Mouse (Mus musculus): ENCODE results near the gene Ptpra. TPM values are rescaled to one million over a fixed set of nuclear protein-coding genes. Genes with fewer than 3 reads are reported as not detected.

The Ptpra gene
- polyA plus RNA-seq, 1 experiment from 2014 or later: 158 TPM

GRCm38 (mm10) chr2:130583902-130584560 lies 134.0 kb downstream of the Ptpra start:
- no peak for ATAC-seq (ENCODE audit: low FRiP score)
- Histone ChIP-seq H3K4me1 (replicated peaks; ENCODE audit: control insufficient read depth, insufficient read depth, low read length) (peaks cover 9% of the 10 kb centered on the region; the same call in 1 of the 2 replicates), H3K27me3 (ENCODE audit: control insufficient read depth, insufficient read depth, low read length) (peaks cover 41% of the 10 kb centered on the region), H3K27ac (no peak overlapping the region), H3K4me2 (replicated peaks) (no peak overlapping the region), H3K4me3 (replicated peaks; ENCODE audit: low read length) (no peak overlapping the region), H3K9me3 (ENCODE audit: control insufficient read depth, low read length) (no peaks in the 10 kb centered on the region), H3K9ac (no peak overlapping the region), H3K36me3 (replicated peaks; ENCODE audit: control insufficient read depth, insufficient read depth) (no peaks in the 10 kb centered on the region)
- WGBS: 80% methylated on average over 10 of the region's 10 CpGs
- no peak for DNase-seq (ENCODE audit: low spot score)

GRCm38 (mm10) chr2:130586016-130586415 lies 135.9 kb downstream of the Ptpra start:
- Histone ChIP-seq H3K36me3 (replicated peaks; ENCODE audit: control insufficient read depth, insufficient read depth) (peaks cover 7% of the 10 kb centered on the region), H3K4me3 (replicated peaks; ENCODE audit: low read length) (no peak overlapping the region), H3K9ac (no peak overlapping the region), H3K27me3 (ENCODE audit: control insufficient read depth, insufficient read depth, low read length) (peaks cover 21% of the 10 kb centered on the region), H3K9me3 (ENCODE audit: control insufficient read depth, low read length) (no peaks in the 10 kb centered on the region), H3K4me1 (replicated peaks; ENCODE audit: control insufficient read depth, insufficient read depth, low read length) (peaks cover under 1% of the 10 kb centered on the region; the same call in 1 of the 2 replicates), H3K27ac (no peak overlapping the region), H3K4me2 (replicated peaks) (no peak overlapping the region)
- WGBS: 89% methylated on average over 6 of the region's 6 CpGs
- ATAC-seq (ENCODE audit: low FRiP score): no peak
- DNase-seq (ENCODE audit: low spot score): no peak

GRCm38 (mm10) chr2:130588373-130588772 lies 138.3 kb downstream of the Ptpra start:
- no peaks in the 10 kb centered on the region for H3K9me3 ChIP-seq (ENCODE audit: control insufficient read depth, low read length)
- no peak for ATAC-seq (ENCODE audit: low FRiP score)
- no peak overlapping the region for H3K9ac ChIP-seq
- no peaks in the 10 kb centered on the region for H3K27me3 ChIP-seq (ENCODE audit: control insufficient read depth, insufficient read depth, low read length)
- H3K27ac ChIP-seq: no peak overlapping the region
- 84% methylated on average over 2 of the region's 2 CpGs for WGBS
- H3K36me3 ChIP-seq (replicated peaks; ENCODE audit: control insufficient read depth, insufficient read depth): peaks cover 23% of the 10 kb centered on the region
- no peak for DNase-seq (ENCODE audit: low spot score)
- no peak overlapping the region for H3K4me2 ChIP-seq (replicated peaks)
- no peak overlapping the region for H3K4me3 ChIP-seq (replicated peaks; ENCODE audit: low read length)
- H3K4me1 ChIP-seq (replicated peaks; ENCODE audit: control insufficient read depth, insufficient read depth, low read length): no peaks in the 10 kb centered on the region

- WGBS: 52% methylated on average over 4 of the region's 4 CpGs
- no peak overlapping the region for H3K4me2 ChIP-seq (replicated peaks)
- H3K4me3 ChIP-seq (replicated peaks; ENCODE audit: low read length): no peak overlapping the region
- no peaks in the 10 kb centered on the region for H3K4me1 ChIP-seq (replicated peaks; ENCODE audit: control insufficient read depth, insufficient read depth, low read length)
- no peaks in the 10 kb centered on the region for H3K27me3 ChIP-seq (ENCODE audit: control insufficient read depth, insufficient read depth, low read length)
- no peak for ATAC-seq (ENCODE audit: low FRiP score)
- no peak overlapping the region for H3K9ac ChIP-seq
- H3K36me3 ChIP-seq (replicated peaks; ENCODE audit: control insufficient read depth, insufficient read depth): peaks cover 26% of the 10 kb centered on the region
- H3K9me3 ChIP-seq (ENCODE audit: control insufficient read depth, low read length): no peaks in the 10 kb centered on the region
- no peak overlapping the region for H3K27ac ChIP-seq
- DNase-seq (ENCODE audit: low spot score): no peak
These were observed 139.1 kb downstream of the Ptpra start for GRCm38 (mm10) chr2:130589157-130589556.

GRCm38 (mm10) chr2:130589761-130590160 lies 139.7 kb downstream of the Ptpra start:
- Histone ChIP-seq H3K4me3 (replicated peaks; ENCODE audit: low read length) (no peak overlapping the region), H3K27me3 (ENCODE audit: control insufficient read depth, insufficient read depth, low read length) (no peaks in the 10 kb centered on the region), H3K9me3 (ENCODE audit: control insufficient read depth, low read length) (no peaks in the 10 kb centered on the region), H3K4me1 (replicated peaks; ENCODE audit: control insufficient read depth, insufficient read depth, low read length) (no peaks in the 10 kb centered on the region), H3K27ac (no peak overlapping the region), H3K4me2 (replicated peaks) (no peak overlapping the region), H3K36me3 (replicated peaks; ENCODE audit: control insufficient read depth, insufficient read depth) (peaks cover 29% of the 10 kb centered on the region), H3K9ac (no peak overlapping the region)
- ATAC-seq (ENCODE audit: low FRiP score) (no peak), DNase-seq (ENCODE audit: low spot score) (no peak)
- 97% methylated on average over 2 of the region's 2 CpGs for whole genome bisulfite sequencing

- Histone ChIP-seq H3K27ac (no peak overlapping the region), H3K9ac (no peak overlapping the region), H3K4me3 (replicated peaks; ENCODE audit: low read length) (no peak overlapping the region), H3K36me3 (replicated peaks; ENCODE audit: control insufficient read depth, insufficient read depth) (peaks cover 40% of the 10 kb centered on the region), H3K27me3 (ENCODE audit: control insufficient read depth, insufficient read depth, low read length) (no peaks in the 10 kb centered on the region), H3K4me1 (replicated peaks; ENCODE audit: control insufficient read depth, insufficient read depth, low read length) (no peaks in the 10 kb centered on the region), H3K9me3 (ENCODE audit: control insufficient read depth, low read length) (no peaks in the 10 kb centered on the region), H3K4me2 (replicated peaks) (no peak overlapping the region)
- no peak for ATAC-seq (ENCODE audit: low FRiP score)
- DNase-seq (ENCODE audit: low spot score): no peak
- WGBS: 100% methylated on average over 2 of the region's 2 CpGs
These were observed 140.9 kb downstream of the Ptpra start for GRCm38 (mm10) chr2:130591016-130591415.

GRCm38 (mm10) chr2:130595596-130595995 lies 145.5 kb downstream of the Ptpra start:
- no peaks in the 10 kb centered on the region for H3K27me3 ChIP-seq (ENCODE audit: control insufficient read depth, insufficient read depth, low read length)
- no peaks in the 10 kb centered on the region for H3K4me1 ChIP-seq (replicated peaks; ENCODE audit: control insufficient read depth, insufficient read depth, low read length)
- ATAC-seq (ENCODE audit: low FRiP score) (no peak), DNase-seq (ENCODE audit: low spot score) (no peak)
- H3K4me2 ChIP-seq (replicated peaks): no peak overlapping the region
- 90% methylated on average over 1 of the region's 1 CpGs for WGBS
- H3K27ac ChIP-seq: no peak overlapping the region
- H3K9me3 ChIP-seq (ENCODE audit: control insufficient read depth, low read length): no peaks in the 10 kb centered on the region
- no peak overlapping the region for H3K9ac ChIP-seq
- peaks cover 78% of the 10 kb centered on the region for H3K36me3 ChIP-seq (replicated peaks; ENCODE audit: control insufficient read depth, insufficient read depth)
- H3K4me3 ChIP-seq (replicated peaks; ENCODE audit: low read length): no peak overlapping the region

GRCm38 (mm10) chr2:130597601-130598010 lies 147.5 kb downstream of the Ptpra start:
- ATAC-seq (ENCODE audit: low FRiP score) (peak; percentile 17; the same call in 1 of the 2 replicates), DNase-seq (ENCODE audit: low spot score) (peak; percentile 65)
- Histone ChIP-seq H3K4me2 (replicated peaks) (no peak overlapping the region), H3K27me3 (ENCODE audit: control insufficient read depth, insufficient read depth, low read length) (no peaks in the 10 kb centered on the region), H3K4me1 (replicated peaks; ENCODE audit: control insufficient read depth, insufficient read depth, low read length) (no peaks in the 10 kb centered on the region), H3K9ac (no peak overlapping the region), H3K27ac (no peak overlapping the region), H3K36me3 (replicated peaks; ENCODE audit: control insufficient read depth, insufficient read depth) (peaks cover 84% of the 10 kb centered on the region), H3K4me3 (replicated peaks; ENCODE audit: low read length) (no peak overlapping the region), H3K9me3 (ENCODE audit: control insufficient read depth, low read length) (no peaks in the 10 kb centered on the region)
- WGBS: 7% methylated on average over 1 of the region's 1 CpGs

GRCm38 (mm10) chr2:130598399-130598798 lies 148.3 kb downstream of the Ptpra start:
- ATAC-seq (ENCODE audit: low FRiP score): no peak
- Histone ChIP-seq H3K36me3 (replicated peaks; ENCODE audit: control insufficient read depth, insufficient read depth) (peaks cover 85% of the 10 kb centered on the region), H3K4me2 (replicated peaks) (no peak overlapping the region), H3K27ac (no peak overlapping the region), H3K9ac (no peak overlapping the region), H3K9me3 (ENCODE audit: control insufficient read depth, low read length) (no peaks in the 10 kb centered on the region), H3K27me3 (ENCODE audit: control insufficient read depth, insufficient read depth, low read length) (no peaks in the 10 kb centered on the region), H3K4me3 (replicated peaks; ENCODE audit: low read length) (no peak overlapping the region), H3K4me1 (replicated peaks; ENCODE audit: control insufficient read depth, insufficient read depth, low read length) (no peaks in the 10 kb centered on the region)
- DNase-seq (ENCODE audit: low spot score): no peak
- WGBS: 81% methylated on average over 3 of the region's 3 CpGs

GRCm38 (mm10) chr2:130602195-130602594 lies 152.1 kb downstream of the Ptpra start:
- WGBS: 87% methylated on average over 4 of the region's 4 CpGs
- peaks cover 67% of the 10 kb centered on the region for H3K36me3 ChIP-seq (replicated peaks; ENCODE audit: control insufficient read depth, insufficient read depth)

More at GRCm38 (mm10) chr2:130602195-130602594, 152.1 kb downstream of the Ptpra start:
- no peak for DNase-seq (ENCODE audit: low spot score)
- no peaks in the 10 kb centered on the region for H3K27me3 ChIP-seq (ENCODE audit: control insufficient read depth, insufficient read depth, low read length)
- no peak overlapping the region for H3K27ac ChIP-seq
- H3K4me1 ChIP-seq (replicated peaks; ENCODE audit: control insufficient read depth, insufficient read depth, low read length): no peaks in the 10 kb centered on the region
- no peak overlapping the region for H3K9ac ChIP-seq
- no peak overlapping the region for H3K4me3 ChIP-seq (replicated peaks; ENCODE audit: low read length)
- ATAC-seq (ENCODE audit: low FRiP score): no peak
- no peak overlapping the region for H3K4me2 ChIP-seq (replicated peaks)
- H3K9me3 ChIP-seq (ENCODE audit: control insufficient read depth, low read length): no peaks in the 10 kb centered on the region
